Mouse (Mus musculus) heart, embryonic 11.5 days (tissue): Measurements from ENCODE around the gene Ano6. TPM values are rescaled to one million over a fixed set of nuclear protein-coding genes. Genes with fewer than 3 reads are reported as not detected.

Source experiments
- ATAC-seq: fragments of 200-750 bp; cut with Nextera tagmentation; replicated peaks from 2 replicates; pipeline ENCODE4 v1.8.0; 2017; ENCODE audit warnings: moderate library complexity; ENCODE audit not compliant: insufficient number of reproducible peaks, low FRiP score, low TSS enrichment
- H3K27ac ChIP-seq: fragments of 300-500 bp; sonication (generic); 2 replicates; pipeline ENCODE4 v1.5.1; 2014; ENCODE audit warnings: mild to moderate bottlenecking, low read depth, low read length
- H3K27me3 ChIP-seq: fragments of 300-500 bp; sonication (generic); 2 replicates; pipeline ENCODE4 v1.6.1; 2014; ENCODE audit warnings: mild to moderate bottlenecking, low read length, mixed read lengths; ENCODE audit not compliant: control insufficient read depth, insufficient read depth
- H3K36me3 ChIP-seq: fragments of 300-500 bp; sonication (generic); 2 replicates; pipeline ENCODE4 v1.6.1; 2014; ENCODE audit warnings: mild to moderate bottlenecking, low read length, moderate library complexity, mixed read lengths; ENCODE audit not compliant: control insufficient read depth, insufficient read depth
- H3K4me1 ChIP-seq: fragments of 300-500 bp; sonication (generic); 2 replicates; pipeline ENCODE4 v1.6.1; 2014; ENCODE audit warnings: low read length; ENCODE audit not compliant: control insufficient read depth, insufficient read depth
- H3K4me2 ChIP-seq: fragments of 300-500 bp; sonication (generic); 2 replicates; pipeline ENCODE4 v1.6.1; 2014; ENCODE audit warnings: mild to moderate bottlenecking, moderate library complexity
- H3K4me3 ChIP-seq: fragments of 300-500 bp; sonication (generic); 2 replicates; pipeline ENCODE4 v1.5.1; 2014; ENCODE audit warnings: low read depth, low read length
- H3K9ac ChIP-seq: fragments of 300-500 bp; sonication (generic); 2 replicates; pipeline ENCODE4 v1.6.1; 2014; ENCODE audit warnings: mild to moderate bottlenecking, low read depth, low read length, moderate library complexity
- H3K9me3 ChIP-seq: fragments of 300-500 bp; sonication (generic); replicated peaks from 2 replicates; pipeline ENCODE4 v1.6.1; 2016; ENCODE audit warnings: low read length; ENCODE audit not compliant: control insufficient read depth
- WGBS: fragments of 180-500 bp; shearing (Covaris S2); extraction: QIAGEN DNeasy Blood & Tissue Kit; methylation state at CpG from one replicate; pipeline ENCODE4 v1.1.7; 2014; ENCODE audit not compliant: insufficient replicate concordance; 5-methylcytosine and 5-hydroxymethylcytosine counted together
- polyA plus RNA-seq: library from polyadenylated mRNA; unstranded; fragments of >200 nt; fragmentation: Nextera tagmentation; extraction: Ambion mirVana; gene quantifications from 2 replicates; pipeline ENCODE4 v1.2.1, GENCODE M21; 2014

The Ano6 gene
- polyA plus RNA-seq, 1 experiment from 2014 or later: 40.9 TPM

DNA sequence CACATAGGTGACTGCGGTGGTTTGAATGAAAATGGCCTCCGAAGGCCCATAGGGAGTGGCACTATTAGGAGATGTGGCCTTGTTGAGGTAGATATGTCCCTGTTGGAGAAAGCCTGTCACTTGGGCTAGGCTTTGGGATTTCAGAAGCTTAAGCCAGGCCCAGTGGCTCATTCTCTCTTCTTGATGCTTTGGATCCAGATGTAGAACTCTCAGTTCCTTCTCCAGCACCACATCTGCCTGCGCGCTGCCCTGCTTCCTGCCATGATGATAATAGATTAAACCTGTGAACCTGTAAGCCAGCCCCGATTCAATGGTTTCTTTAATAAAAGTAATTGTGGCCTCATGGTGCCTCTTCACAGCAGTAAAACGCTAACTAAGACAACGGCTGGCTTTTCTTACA, 7.6 kb downstream of the Ano6 start:
- WGBS: 91% methylated on average over 7 of the region's 7 CpGs
- no peak overlapping the region for H3K4me2 ChIP-seq
- no peaks in the 10 kb centered on the region for H3K36me3 ChIP-seq
- no peaks in the 10 kb centered on the region for H3K27me3 ChIP-seq
- H3K9me3 ChIP-seq: no peaks in the 10 kb centered on the region
- H3K4me1 ChIP-seq: peaks cover 59% of the 10 kb centered on the region
- no peak overlapping the region for H3K4me3 ChIP-seq
- peak overlapping the region; percentile 5; the same call in 1 of the 2 replicates for H3K27ac ChIP-seq
- ATAC-seq: no peak
- H3K9ac ChIP-seq: no peak overlapping the region

- ATAC-seq: no peak
- no peak overlapping the region for H3K4me3 ChIP-seq
- no peaks in the 10 kb centered on the region for H3K27me3 ChIP-seq
- peaks cover 62% of the 10 kb centered on the region for H3K4me1 ChIP-seq
- no peak overlapping the region for H3K9ac ChIP-seq
- no peaks in the 10 kb centered on the region for H3K9me3 ChIP-seq
- H3K27ac ChIP-seq: no peak overlapping the region
- no peaks in the 10 kb centered on the region for H3K36me3 ChIP-seq
- 86% methylated on average over 5 of the region's 5 CpGs for WGBS
- no peak overlapping the region for H3K4me2 ChIP-seq
Observed at GRCm38 (mm10) chr15:95799632-95800031, 9.0 kb downstream of the Ano6 start.

DNA sequence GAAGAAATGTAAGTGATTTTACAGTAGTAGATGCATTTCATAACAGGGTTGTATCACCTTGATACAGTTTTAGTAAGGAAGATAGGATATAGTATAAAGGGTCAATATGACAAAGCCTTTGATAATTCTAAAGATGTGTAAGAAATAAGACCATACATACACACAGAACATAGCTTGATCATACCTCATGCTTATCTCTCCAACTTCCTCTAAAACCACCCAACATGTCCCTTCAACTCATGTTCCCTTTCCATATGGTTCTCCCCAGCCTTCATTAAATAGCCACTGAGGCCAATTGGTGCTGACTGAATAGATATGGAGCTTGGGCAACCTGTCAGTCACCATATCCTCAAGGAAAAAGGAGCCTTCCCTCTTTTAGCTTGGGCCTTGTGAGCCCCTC, 9.4 kb downstream of the Ano6 start:
- Histone ChIP-seq H3K9ac (no peak overlapping the region), H3K4me1 (peaks cover 62% of the 10 kb centered on the region), H3K4me3 (no peak overlapping the region), H3K27me3 (no peaks in the 10 kb centered on the region), H3K9me3 (no peaks in the 10 kb centered on the region), H3K4me2 (no peak overlapping the region), H3K27ac (no peak overlapping the region), H3K36me3 (no peaks in the 10 kb centered on the region)
- ATAC-seq: no peak

- ATAC-seq: no peak
- Histone ChIP-seq H3K27ac (no peak overlapping the region), H3K9me3 (no peaks in the 10 kb centered on the region), H3K4me1 (peaks cover 59% of the 10 kb centered on the region), H3K27me3 (no peaks in the 10 kb centered on the region), H3K4me3 (no peak overlapping the region), H3K9ac (no peak overlapping the region), H3K4me2 (no peak overlapping the region), H3K36me3 (no peaks in the 10 kb centered on the region)
- 74% methylated on average over 21 of the region's 21 CpGs for whole genome bisulfite sequencing
Observed at GRCm38 (mm10) chr15:95801261-95801979, 10.8 kb downstream of the Ano6 start.

- WGBS: 76% methylated on average over 6 of the region's 6 CpGs
- no peak for ATAC-seq
- Histone ChIP-seq H3K4me2 (0 out of 2 replicates have a peak overlapping the region, but pooled peaks have one; percentile 20), H3K27me3 (no peaks in the 10 kb centered on the region), H3K4me1 (peaks cover 57% of the 10 kb centered on the region), H3K9ac (no peak overlapping the region), H3K36me3 (no peaks in the 10 kb centered on the region), H3K9me3 (no peaks in the 10 kb centered on the region), H3K27ac (0 out of 2 replicates have a peak overlapping the region, but pooled peaks have one; percentile 32), H3K4me3 (no peak overlapping the region)
Observed at GRCm38 (mm10) chr15:95802140-95802539, 11.5 kb downstream of the Ano6 start.

- no peaks in the 10 kb centered on the region for H3K36me3 ChIP-seq
- WGBS: 74% methylated on average over 2 of the region's 2 CpGs
- H3K9ac ChIP-seq: no peak overlapping the region
- no peak for ATAC-seq
- H3K9me3 ChIP-seq: no peaks in the 10 kb centered on the region
- 0 out of 2 replicates have a peak overlapping the region, but pooled peaks have one; percentile 32 for H3K27ac ChIP-seq
- peaks cover 51% of the 10 kb centered on the region for H3K4me1 ChIP-seq
- H3K27me3 ChIP-seq: no peaks in the 10 kb centered on the region
- H3K4me3 ChIP-seq: no peak overlapping the region
- H3K4me2 ChIP-seq: peak overlapping the region; percentile 20; the same call in 1 of the 2 replicates
Observed at GRCm38 (mm10) chr15:95802762-95803161, 12.1 kb downstream of the Ano6 start.

GRCm38 (mm10) chr15:95803484-95803883, 12.8 kb downstream of the Ano6 start:
- 88% methylated on average over 3 of the region's 3 CpGs for WGBS
- no peak overlapping the region for H3K27ac ChIP-seq

GRCm38 (mm10) chr15:95804255-95804654, 13.6 kb downstream of the Ano6 start:
- ATAC-seq: no peak
- Histone ChIP-seq H3K27ac (peak overlapping the region; percentile 82), H3K9ac (no peak overlapping the region), H3K27me3 (no peaks in the 10 kb centered on the region), H3K9me3 (no peaks in the 10 kb centered on the region), H3K4me2 (no peak overlapping the region), H3K4me1 (peaks cover 43% of the 10 kb centered on the region), H3K36me3 (no peaks in the 10 kb centered on the region), H3K4me3 (no peak overlapping the region)
- 43% methylated on average over 7 of the region's 7 CpGs for WGBS

More at GRCm38 (mm10) chr15:95803484-95803883, 12.8 kb downstream of the Ano6 start:
- no peak for ATAC-seq
- H3K36me3 ChIP-seq: no peaks in the 10 kb centered on the region
- no peaks in the 10 kb centered on the region for H3K9me3 ChIP-seq
- H3K4me1 ChIP-seq: peaks cover 47% of the 10 kb centered on the region
- no peak overlapping the region for H3K4me3 ChIP-seq
- H3K4me2 ChIP-seq: no peak overlapping the region
- no peak overlapping the region for H3K9ac ChIP-seq
- H3K27me3 ChIP-seq: no peaks in the 10 kb centered on the region

DNA sequence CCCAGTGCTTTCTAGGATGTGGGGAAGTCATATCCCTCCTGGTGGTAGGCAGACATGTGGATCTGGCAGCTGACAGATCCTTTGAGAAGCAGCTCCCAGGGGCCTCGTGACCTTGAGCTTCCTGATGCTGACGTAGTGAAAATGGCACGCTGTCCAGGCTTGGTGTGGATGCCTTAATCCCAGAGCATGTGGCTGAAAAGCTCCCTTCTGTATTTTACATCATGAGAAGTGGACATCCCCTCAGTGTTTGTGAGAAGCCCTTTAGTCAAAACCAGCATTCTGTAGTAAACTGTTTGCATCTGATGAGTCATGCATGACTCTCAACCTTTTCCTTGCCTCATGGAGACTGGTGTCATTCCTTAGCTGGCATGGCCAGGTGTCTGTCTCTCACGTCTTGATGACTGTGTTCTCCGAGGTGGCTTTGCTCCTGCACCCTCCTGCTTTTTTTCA, 14.4 kb downstream of the Ano6 start:
- Histone ChIP-seq H3K27me3 (no peaks in the 10 kb centered on the region), H3K36me3 (no peaks in the 10 kb centered on the region), H3K4me3 (no peak overlapping the region), H3K9ac (0 out of 2 replicates have a peak overlapping the region, but pooled peaks have one; percentile 46), H3K4me2 (peak overlapping the region; percentile 27; the same call in 1 of the 2 replicates), H3K27ac (peak overlapping the region; percentile 82), H3K4me1 (peaks cover 43% of the 10 kb centered on the region), H3K9me3 (no peaks in the 10 kb centered on the region)
- 31% methylated on average over 5 of the region's 5 CpGs for WGBS
- 0 out of 2 replicates have a peak, but pooled peaks have one; percentile 58 for ATAC-seq
